Mouse (Mus musculus): ENCODE data around the gene Tcf7l2.

The Tcf7l2 gene

GRCm38 (mm10) chr19:55902573-55903385 is 161.2 kb downstream of the Tcf7l2 start:
- no peak for DNase-seq (ENCODE audit: low spot score in 2 of 2)

GRCm38 (mm10) chr19:55909039-55909438 is 167.4 kb downstream of the Tcf7l2 start:
- peak in 1 of 2 experiments; percentile 26 for DNase-seq (ENCODE audit: low spot score in 2 of 2)

GRCm38 (mm10) chr19:55911941-55912340 is 170.3 kb downstream of the Tcf7l2 start:
- no peak for DNase-seq (ENCODE audit: low spot score in 2 of 2)

- no peak for DNase-seq (ENCODE audit: low spot score in 2 of 2)
These were observed 171.2 kb downstream of the Tcf7l2 start for GRCm38 (mm10) chr19:55912813-55913212.

- DNase-seq (ENCODE audit: low spot score in 2 of 2) = no peak
These were observed 172.0 kb downstream of the Tcf7l2 start for GRCm38 (mm10) chr19:55913585-55913984.

- no peak for DNase-seq (ENCODE audit: low spot score in 2 of 2)
These were observed 173.1 kb downstream of the Tcf7l2 start for GRCm38 (mm10) chr19:55914614-55915211.

GRCm38 (mm10) chr19:55915506-55915905 is 173.9 kb downstream of the Tcf7l2 start:
- no peak for DNase-seq (ENCODE audit: low spot score in 2 of 2)

- DNase-seq (ENCODE audit: low spot score in 2 of 2) = no peak
These were observed 174.6 kb downstream of the Tcf7l2 start for GRCm38 (mm10) chr19:55916211-55916610.

- no peak for DNase-seq (ENCODE audit: low spot score in 2 of 2)
These were observed 182.3 kb downstream of the Tcf7l2 start for GRCm38 (mm10) chr19:55923789-55924426.

GRCm38 (mm10) chr19:55924800-55925199 is 183.2 kb downstream of the Tcf7l2 start:
- no peak for DNase-seq (ENCODE audit: low spot score in 2 of 2)

GRCm38 (mm10) chr19:55925425-55925803 is 183.8 kb downstream of the Tcf7l2 start:
- DNase-seq (ENCODE audit: low spot score in 2 of 2) = no peak

GRCm38 (mm10) chr19:55925804-55926521 is 184.3 kb downstream of the Tcf7l2 start:
- DNase-seq (ENCODE audit: low spot score in 2 of 2) = no peak

- DNase-seq (ENCODE audit: low spot score in 2 of 2) = no peak
These were observed 185.4 kb downstream of the Tcf7l2 start for GRCm38 (mm10) chr19:55926858-55927673.

- DNase-seq (ENCODE audit: low spot score in 2 of 2) = no peak
These were observed 186.0 kb downstream of the Tcf7l2 start for GRCm38 (mm10) chr19:55927674-55928061.

- no peak for DNase-seq (ENCODE audit: low spot score in 2 of 2)
These were observed 187.1 kb downstream of the Tcf7l2 start for GRCm38 (mm10) chr19:55928674-55929073.

GRCm38 (mm10) chr19:55931642-55932041 is 190.0 kb downstream of the Tcf7l2 start:
- DNase-seq (ENCODE audit: low spot score in 2 of 2) = no peak

GRCm38 (mm10) chr19:55933947-55934729 is 192.5 kb downstream of the Tcf7l2 start:
- no peak for DNase-seq (ENCODE audit: low spot score in 2 of 2)

GRCm38 (mm10) chr19:55934730-55935003 is 193.0 kb downstream of the Tcf7l2 start:
- no peak for DNase-seq (ENCODE audit: low spot score in 2 of 2)

- DNase-seq (ENCODE audit: low spot score in 2 of 2) = no peak
These were observed 195.4 kb downstream of the Tcf7l2 start for GRCm38 (mm10) chr19:55937026-55937425.

- DNase-seq (ENCODE audit: low spot score in 2 of 2) = no peak
These were observed 196.8 kb downstream of the Tcf7l2 start for GRCm38 (mm10) chr19:55938254-55939046.
